Mouse (Mus musculus): ENCODE measurements at regions not wholly inside any gene's neighbourhood (a gene's known extent, or its start where the extent isn't known, plus 50 kb on each side); places are given as distances from the start of the nearest gene placed in this dataset.

- WGBS = 96% methylated on average over 1 of the region's 1 CpGs
- H3K27me3 ChIP-seq (ENCODE audit: control insufficient read depth, insufficient read depth, low read length) = no peaks in the 10 kb centered on the region
- H3K4me3 ChIP-seq (replicated peaks; ENCODE audit: insufficient read depth, low read depth, low read length) = no peak overlapping the region
- H3K27ac ChIP-seq (ENCODE audit: insufficient read depth, low read length) = no peak overlapping the region
- no peak for DNase-seq
- TF ChIP-seq POLR2A (IDR thresholded peaks at IDR 0.05; ENCODE audit: borderline replicate concordance, insufficient read depth, low read length) (no peak), CTCF (IDR thresholded peaks at IDR 0.05; ENCODE audit: borderline replicate concordance, insufficient read depth, low read depth, low read length) (no peak)
- H3K4me1 ChIP-seq (ENCODE audit: control insufficient read depth, insufficient read depth, low read length) = no peaks in the 10 kb centered on the region
Measured at GRCm38 (mm10) chr6:106876690-106877089, 76.8 kb upstream of the Crbn start.

GRCm38 (mm10) chr6:106891879-106892638, 92.2 kb upstream of the Crbn start:
- no peak overlapping the region for H3K4me3 ChIP-seq (replicated peaks; ENCODE audit: insufficient read depth, low read depth, low read length)
- no peaks in the 10 kb centered on the region for H3K27me3 ChIP-seq (ENCODE audit: control insufficient read depth, insufficient read depth, low read length)
- TF ChIP-seq POLR2A (IDR thresholded peaks at IDR 0.05; ENCODE audit: borderline replicate concordance, insufficient read depth, low read length) (no peak), CTCF (IDR thresholded peaks at IDR 0.05; ENCODE audit: borderline replicate concordance, insufficient read depth, low read depth, low read length) (no peak)
- 56% methylated on average over 4 of the region's 4 CpGs for WGBS
- H3K27ac ChIP-seq (ENCODE audit: insufficient read depth, low read length) = no peak overlapping the region
- H3K4me1 ChIP-seq (ENCODE audit: control insufficient read depth, insufficient read depth, low read length) = no peaks in the 10 kb centered on the region
- DNase-seq = no peak

- 71% methylated on average over 2 of the region's 2 CpGs for WGBS
- TF ChIP-seq POLR2A (IDR thresholded peaks at IDR 0.05; ENCODE audit: borderline replicate concordance, insufficient read depth, low read length) (no peak), CTCF (IDR thresholded peaks at IDR 0.05; ENCODE audit: borderline replicate concordance, insufficient read depth, low read depth, low read length) (no peak)
- Histone ChIP-seq H3K4me1 (ENCODE audit: control insufficient read depth, insufficient read depth, low read length) (no peaks in the 10 kb centered on the region), H3K27ac (ENCODE audit: insufficient read depth, low read length) (no peak overlapping the region), H3K4me3 (replicated peaks; ENCODE audit: insufficient read depth, low read depth, low read length) (no peak overlapping the region), H3K27me3 (ENCODE audit: control insufficient read depth, insufficient read depth, low read length) (no peaks in the 10 kb centered on the region)
- no peak for DNase-seq
Measured at GRCm38 (mm10) chr6:106892639-106892934, 92.7 kb upstream of the Crbn start.

GRCm38 (mm10) chr6:106903953-106904683, 104.2 kb upstream of the Crbn start:
- Histone ChIP-seq H3K4me1 (ENCODE audit: control insufficient read depth, insufficient read depth, low read length) (no peaks in the 10 kb centered on the region), H3K27me3 (ENCODE audit: control insufficient read depth, insufficient read depth, low read length) (no peaks in the 10 kb centered on the region), H3K4me3 (replicated peaks; ENCODE audit: insufficient read depth, low read depth, low read length) (no peak overlapping the region), H3K27ac (ENCODE audit: insufficient read depth, low read length) (no peak overlapping the region)
- no peak for DNase-seq
- TF ChIP-seq POLR2A (IDR thresholded peaks at IDR 0.05; ENCODE audit: borderline replicate concordance, insufficient read depth, low read length) (no peak), CTCF (IDR thresholded peaks at IDR 0.05; ENCODE audit: borderline replicate concordance, insufficient read depth, low read depth, low read length) (no peak)
- WGBS = 86% methylated on average over 8 of the region's 8 CpGs

- DNase-seq = no peak
- Histone ChIP-seq H3K4me1 (ENCODE audit: control insufficient read depth, insufficient read depth, low read length) (peaks cover under 1% of the 10 kb centered on the region; the same call in 1 of the 2 replicates), H3K4me3 (replicated peaks; ENCODE audit: insufficient read depth, low read depth, low read length) (no peak overlapping the region), H3K27ac (ENCODE audit: insufficient read depth, low read length) (no peak overlapping the region), H3K27me3 (ENCODE audit: control insufficient read depth, insufficient read depth, low read length) (no peaks in the 10 kb centered on the region)
- TF ChIP-seq POLR2A (IDR thresholded peaks at IDR 0.05; ENCODE audit: borderline replicate concordance, insufficient read depth, low read length) = no peak
- TF ChIP-seq CTCF (IDR thresholded peaks at IDR 0.05; ENCODE audit: borderline replicate concordance, insufficient read depth, low read depth, low read length) = no peak
- WGBS = 64% methylated on average over 2 of the region's 2 CpGs
Measured at GRCm38 (mm10) chr6:106915121-106915520, 115.2 kb upstream of the Crbn start.

- TF ChIP-seq POLR2A (IDR thresholded peaks at IDR 0.05; ENCODE audit: borderline replicate concordance, insufficient read depth, low read length) (no peak), CTCF (IDR thresholded peaks at IDR 0.05; ENCODE audit: borderline replicate concordance, insufficient read depth, low read depth, low read length) (no peak)
- peaks cover 9% of the 10 kb centered on the region; the same call in 1 of the 2 replicates for H3K4me1 ChIP-seq (ENCODE audit: control insufficient read depth, insufficient read depth, low read length)
- H3K27ac ChIP-seq (ENCODE audit: insufficient read depth, low read length) = no peak overlapping the region
- WGBS = 96% methylated on average over 3 of the region's 3 CpGs
- no peak overlapping the region for H3K4me3 ChIP-seq (replicated peaks; ENCODE audit: insufficient read depth, low read depth, low read length)
- H3K27me3 ChIP-seq (ENCODE audit: control insufficient read depth, insufficient read depth, low read length) = no peaks in the 10 kb centered on the region
- DNase-seq = no peak
Measured at GRCm38 (mm10) chr6:106916683-106917289, 116.9 kb upstream of the Crbn start.

- H3K4me3 ChIP-seq (replicated peaks; ENCODE audit: insufficient read depth, low read depth, low read length) = no peak overlapping the region
- H3K4me1 ChIP-seq (ENCODE audit: control insufficient read depth, insufficient read depth, low read length) = peaks cover 9% of the 10 kb centered on the region; the same call in 1 of the 2 replicates
- peak overlapping the region; percentile 66; the same call in 1 of the 2 replicates for H3K27ac ChIP-seq (ENCODE audit: insufficient read depth, low read length)
- H3K27me3 ChIP-seq (ENCODE audit: control insufficient read depth, insufficient read depth, low read length) = no peaks in the 10 kb centered on the region
- 2% methylated on average over 2 of the region's 2 CpGs for WGBS
- DNase-seq = peak; percentile 71 to 92
- TF ChIP-seq CTCF (IDR thresholded peaks at IDR 0.05; ENCODE audit: borderline replicate concordance, insufficient read depth, low read depth, low read length) (no peak), POLR2A (IDR thresholded peaks at IDR 0.05; ENCODE audit: borderline replicate concordance, insufficient read depth, low read length) (peak; percentile 13; the same call in 1 of the 2 replicates)
Measured at GRCm38 (mm10) chr6:106920951-106921350, 121.1 kb upstream of the Crbn start.
